Mouse (Mus musculus) Patski (cell line): Measurements from ENCODE around the gene Dis3l. TPM values are rescaled to one million over a fixed set of nuclear protein-coding genes. Genes with fewer than 3 reads are reported as not detected.
A peak's percentile ranks its signal among the peaks of the same experiment; 100 is the strongest.
"Not testable (repeated sequence)": the region's sequence is repeated elsewhere in the genome, so short reads cannot be mapped to it uniquely, and the experiment has no call there.

Experiments used
- ATAC-seq: fragments of 100-300 bp; one replicate; pipeline ENCODE4 v1.8.0; 2021
- CTCF ChIA-PET: fragments of 350-600 bp; sonication (Branson Sonifier 250); formaldehyde crosslinking; loops from one replicate; lab custom pipeline; 2022; ENCODE audit warnings: inconsistent platforms; lab: Charles Lee
- POLR2A ChIA-PET: fragments of 350-600 bp; sonication (Branson Sonifier 250); formaldehyde crosslinking; loops from one replicate; lab custom pipeline; 2022; ENCODE audit warnings: antibody characterized with exemption, inconsistent platforms; lab: Charles Lee
- DNase-seq: peaks from one replicate; pipeline ENCODE4 v3.0.0-alpha.2; 2011; ENCODE audit warnings: low read depth, low spot score
- H3K27me3 ChIP-seq: fragments of 371-371 bp; one replicate; pipeline ENCODE4 v1.5.1; 2021
- CTCF ChIP-seq: fragments of 100-300 bp; IDR thresholded peaks from one replicate; pipeline ENCODE4 v1.5.1; 2021
- in situ Hi-C: fragments of 300-500 bp; cut with MboI; formaldehyde crosslinking; loops from 3 replicates; pipeline ENCODE4 v1.11.1; 2018; ENCODE audit warnings: low pct_unique_long_range_greater_than_20kb, mixed read lengths
- polyA plus RNA-seq: library from polyadenylated mRNA; unstranded; gene quantifications from one replicate; pipeline ENCODE4 v1.2.3, GENCODE M21; 2021

Dis3l gene
- polyA plus RNA-seq, 1 experiment from 2014 or later: 21.8 TPM

DNA sequence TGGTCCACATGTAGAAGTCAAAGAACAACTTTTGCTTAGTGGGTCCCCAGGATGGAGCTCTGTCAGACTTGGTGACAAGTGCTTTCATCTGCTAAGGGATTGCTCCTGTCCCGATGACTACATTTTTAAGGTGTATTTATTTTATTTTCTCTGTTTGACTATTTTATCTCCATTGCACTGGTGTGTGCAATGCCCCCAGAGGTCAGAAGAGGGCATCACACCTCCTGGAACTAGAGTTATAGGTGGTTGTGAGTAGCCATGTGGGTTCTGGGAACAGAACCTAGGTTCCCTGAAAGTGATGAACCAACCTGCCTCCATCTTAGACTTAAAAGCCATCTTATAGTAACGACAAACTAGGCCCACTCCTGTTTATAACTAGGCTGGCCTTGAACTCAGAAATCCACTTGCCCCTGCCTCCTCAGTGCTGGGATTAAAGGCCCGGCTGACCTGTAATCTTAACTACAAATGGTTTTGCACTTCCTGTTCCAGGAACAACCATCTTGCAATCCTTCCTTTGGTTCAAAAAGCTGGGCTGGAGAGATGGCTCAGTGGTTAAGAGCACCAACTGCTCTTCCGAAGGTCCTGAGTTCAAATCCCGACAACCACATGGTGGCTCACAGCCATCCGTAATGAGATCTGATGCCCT, 62.3 kb downstream of the Dis3l start:
- ATAC-seq (no peak), DNase-seq (no peak)
- in situ Hi-C loops: no loop called here
- no peaks in the 10 kb centered on the region for H3K27me3 ChIP-seq
- POLR2A ChIA-PET: no interaction called here
- TF ChIP-seq CTCF: peak; percentile 27
- CTCF ChIA-PET: no interaction called here

DNA sequence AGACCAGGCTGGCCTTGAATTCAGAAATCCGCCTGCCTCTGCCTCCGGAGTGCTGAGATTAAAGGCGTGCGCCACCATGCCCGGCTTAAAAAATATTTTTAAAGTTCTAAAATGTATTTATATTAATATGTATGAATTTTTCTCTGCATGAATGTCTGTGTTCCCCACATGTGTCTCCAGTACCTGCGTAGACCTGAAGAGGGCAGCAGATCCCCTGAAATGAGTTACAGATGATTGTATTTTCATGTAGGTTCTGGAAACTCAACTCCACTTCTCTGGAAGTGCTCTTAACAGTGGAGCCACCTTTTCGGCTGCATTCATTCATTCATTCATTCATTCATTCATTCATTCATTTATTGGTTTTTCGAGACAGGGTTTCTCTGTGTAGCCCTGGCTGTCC, 63.4 kb downstream of the Dis3l start:
- DNase-seq (no peak), ATAC-seq (no peak)
- TF ChIP-seq CTCF: peak; percentile 62
- in situ Hi-C loops: no loop called here
- H3K27me3 ChIP-seq: no peaks in the 10 kb centered on the region
- CTCF ChIA-PET: interaction anchor here (0.6 to 1.5 kb wide), 4 partner anchors 51 to 158 kb away, joined by 3 to 4 read pairs (median 4); partner anchors contain the start of gene Snapc5
- POLR2A ChIA-PET: no interaction called here

DNA sequence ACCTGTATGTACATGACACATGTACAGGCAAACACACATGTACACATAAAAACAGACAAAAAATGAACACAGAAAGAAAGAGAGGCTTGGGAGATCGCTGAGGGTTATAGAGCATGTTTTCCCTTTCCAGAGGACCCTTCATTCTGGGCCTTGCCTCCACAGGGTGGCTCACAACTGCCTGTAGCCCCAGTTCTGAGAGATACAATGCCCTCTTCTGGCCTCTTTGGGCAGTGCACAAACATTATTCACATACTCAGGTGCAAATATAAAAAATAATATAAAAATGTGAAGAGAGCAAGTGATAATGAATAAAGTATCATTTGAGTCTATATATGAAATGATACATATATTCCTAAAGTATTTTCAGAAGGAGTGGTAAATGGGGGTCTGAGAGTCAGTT, 66.2 kb downstream of the Dis3l start:
- ATAC-seq (no peak), DNase-seq (no peak)

DNA sequence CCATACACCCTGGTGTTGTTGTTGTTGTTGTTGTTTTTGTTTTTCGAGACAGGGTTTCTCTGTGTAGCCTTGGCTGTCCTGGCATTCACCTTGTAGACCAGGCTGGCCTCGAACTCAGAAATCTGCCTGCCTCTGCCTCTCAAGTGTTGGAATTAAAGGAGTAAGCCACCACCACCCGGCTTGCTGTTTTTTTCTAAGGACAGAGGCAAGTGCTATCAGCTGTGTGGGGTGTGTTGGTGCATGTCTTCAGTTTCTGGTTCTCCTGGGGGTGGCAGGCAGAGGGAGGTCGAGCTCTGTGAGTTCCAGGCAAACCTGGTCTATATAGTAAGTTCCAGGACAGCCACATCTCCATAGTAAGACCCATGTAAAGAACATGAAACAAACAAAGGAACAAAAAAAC, 66.8 kb downstream of the Dis3l start:
- ATAC-seq (no peak), DNase-seq (no peak)
- no peaks in the 10 kb centered on the region for H3K27me3 ChIP-seq
- ChIA-PET POLR2A (interaction anchor here (1.8 kb wide), 1 partner anchor 95 kb away, joined by 5 read pairs; the partner anchor contains the start of gene Snapc5), CTCF (interaction anchor here (1.0 to 3.5 kb wide), 6 partner anchors 13 to 158 kb away, joined by 3 to 22 read pairs (median 4); partner anchors contain the start of genes Lctl and Snapc5)
- TF ChIP-seq CTCF: no peak
- in situ Hi-C loops: loop anchor here (5.0 kb wide), 1 partner anchor 152 kb away; no protein-coding TSS in a partner anchor

More for the DNA sequence above, 66.2 kb downstream of the Dis3l start:
- in situ Hi-C loops: loop anchor here (5.0 kb wide), 1 partner anchor 153 kb away; no protein-coding TSS in a partner anchor
- ChIA-PET POLR2A (interaction anchor here (1.8 kb wide), 1 partner anchor 96 kb away, joined by 5 read pairs; the partner anchor contains the start of gene Snapc5), CTCF (interaction anchor here (0.8 to 3.5 kb wide), 7 partner anchors 13 to 158 kb away, joined by 3 to 22 read pairs (median 3); partner anchors contain the start of genes Lctl and Snapc5)
- peak; percentile 78 for TF ChIP-seq CTCF
- H3K27me3 ChIP-seq: no peaks in the 10 kb centered on the region

DNA sequence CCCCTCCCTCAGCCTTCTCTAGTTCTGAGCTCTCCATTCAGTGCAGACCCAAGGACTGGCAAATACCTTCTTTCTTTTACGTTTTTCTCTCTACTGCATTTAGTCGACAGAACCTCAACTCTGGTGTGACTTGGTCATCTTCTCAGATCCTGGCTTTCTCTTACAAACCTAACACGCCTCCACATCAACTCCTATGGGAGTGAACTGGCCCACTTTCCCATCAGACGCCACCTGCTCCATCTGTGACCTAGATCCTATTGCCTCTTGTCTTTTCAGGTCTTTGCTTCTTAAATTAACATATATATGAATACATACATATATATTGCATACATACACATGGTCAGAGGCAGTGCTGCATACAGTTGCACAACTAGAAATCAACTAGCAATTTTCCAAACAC, 67.3 kb downstream of the Dis3l start:
- ChIA-PET CTCF (interaction anchor here (1.5 to 3.5 kb wide), 2 partner anchors 94 to 154 kb away, joined by 4 to 22 read pairs; partner anchors contain the start of gene Snapc5), POLR2A (interaction anchor here (0.8 to 1.8 kb wide), 2 partner anchors 95 to 505 kb away, joined by 4 to 5 read pairs; partner anchors contain the start of gene Snapc5)
- in situ Hi-C loops: loop anchor here (5.0 kb wide), 1 partner anchor 151 kb away; no protein-coding TSS in a partner anchor
- no peaks in the 10 kb centered on the region for H3K27me3 ChIP-seq
- ATAC-seq: no peak
- DNase-seq: no peak
- TF ChIP-seq CTCF: no peak

DNA sequence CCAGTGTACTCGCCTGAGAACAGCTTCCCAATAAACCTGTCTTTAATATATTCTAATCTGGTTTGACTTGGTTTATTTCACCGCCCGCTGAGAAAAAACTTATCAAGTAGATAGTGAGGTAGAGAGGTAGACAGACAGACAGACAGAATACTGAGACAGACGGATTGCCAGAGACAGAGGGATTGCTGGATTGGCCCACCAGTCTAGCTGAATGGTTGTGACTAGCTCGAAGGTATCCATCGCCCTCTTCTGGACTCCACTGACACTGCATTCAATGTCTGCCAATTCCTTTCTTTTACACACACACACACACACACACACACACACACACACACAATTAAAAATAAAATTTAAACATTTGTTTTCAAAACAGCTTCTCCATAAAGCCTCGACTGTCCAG, 68.5 kb downstream of the Dis3l start:
- in situ Hi-C loops: loop anchor here (5.0 kb wide), 1 partner anchor 150 kb away; no protein-coding TSS in a partner anchor
- TF ChIP-seq CTCF: peak; percentile 62
- ChIA-PET POLR2A (interaction anchor here (0.6 kb wide), 2 partner anchors 154 to 663 kb away, joined by 3 read pairs; no protein-coding TSS in a partner anchor), CTCF (interaction anchor here (0.7 to 3.5 kb wide), 10 partner anchors 9 to 154 kb away, joined by 3 to 22 read pairs (median 4); partner anchors contain the start of gene Snapc5)
- DNase-seq (peak; percentile 20), ATAC-seq (no peak)
- no peaks in the 10 kb centered on the region for H3K27me3 ChIP-seq

DNA sequence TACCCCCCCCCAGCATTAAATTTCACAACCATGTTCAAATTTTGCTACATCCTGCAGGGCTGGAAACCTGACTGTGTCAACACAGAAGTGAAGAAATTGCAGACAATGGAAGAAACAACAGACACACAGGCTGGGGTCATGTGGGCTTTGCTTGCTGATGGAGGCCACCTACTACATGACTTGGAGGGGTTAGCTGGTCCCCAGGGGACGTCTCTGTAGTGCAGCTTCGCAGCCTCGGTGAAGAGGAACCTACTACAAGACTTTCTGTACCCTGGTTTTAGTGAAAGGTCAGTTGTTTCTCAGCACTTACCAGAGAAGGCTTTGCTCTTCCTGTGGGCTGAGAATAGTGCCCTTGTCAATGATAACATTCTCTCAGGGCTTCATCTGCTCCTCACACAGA, 69.8 kb downstream of the Dis3l start:
- no peaks in the 10 kb centered on the region for H3K27me3 ChIP-seq
- no peak for DNase-seq
- no peak for TF ChIP-seq CTCF
- no peak for ATAC-seq
- ChIA-PET POLR2A (no interaction called here), CTCF (interaction anchor here (1.5 kb wide), 1 partner anchor 110 kb away, joined by 3 read pairs; no protein-coding TSS in a partner anchor)
- in situ Hi-C loops: loop anchor here (5.0 kb wide), 1 partner anchor 149 kb away; no protein-coding TSS in a partner anchor

DNA sequence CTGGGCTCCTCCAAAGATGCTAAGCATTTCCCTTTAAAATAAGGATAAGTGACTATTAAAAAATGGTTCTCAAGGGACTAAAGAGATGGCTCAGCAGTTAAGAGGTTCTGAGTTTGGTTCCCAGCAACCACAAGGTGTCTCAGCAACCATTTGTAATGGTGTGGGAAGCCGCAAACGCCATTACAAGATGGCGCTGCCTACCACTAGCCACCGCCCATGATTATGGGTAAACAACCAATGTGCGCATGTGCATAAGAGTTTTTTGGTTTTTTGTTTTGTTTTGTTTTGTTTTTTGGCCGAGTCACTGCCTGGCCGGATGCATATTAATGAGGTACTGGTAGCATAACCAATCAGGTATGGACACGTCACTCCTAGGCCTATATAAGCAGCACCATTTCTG, 72.3 kb downstream of the Dis3l start:
- ATAC-seq, POLR2A ChIA-PET, DNase-seq, in situ Hi-C loops, CTCF ChIA-PET, H3K27me3 ChIP-seq: not testable (repeated sequence)

DNA sequence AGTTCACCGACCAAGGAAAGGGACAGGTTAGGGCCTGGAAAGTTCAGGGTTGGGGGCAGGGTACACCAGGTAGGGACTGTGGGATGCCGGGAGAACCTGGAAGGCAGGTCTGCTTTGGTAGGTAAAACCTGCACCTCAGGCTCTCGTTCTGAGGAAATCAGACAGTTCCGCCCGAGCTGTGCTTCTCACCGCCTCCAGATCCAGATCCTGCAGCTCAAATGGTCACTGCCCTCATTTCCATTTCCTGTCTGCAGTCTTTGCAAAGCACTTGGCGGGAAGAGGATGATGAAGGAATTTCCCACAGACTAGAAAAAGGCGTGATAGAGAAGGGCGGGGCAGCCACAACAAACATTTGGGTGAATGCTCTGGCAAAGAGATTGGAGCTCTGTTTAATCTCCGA, 72.9 kb downstream of the Dis3l start:
- TF ChIP-seq CTCF: no peak
- DNase-seq (no peak), ATAC-seq (no peak)
- no peaks in the 10 kb centered on the region for H3K27me3 ChIP-seq
- CTCF ChIA-PET: no interaction called here
- in situ Hi-C loops: no loop called here
- POLR2A ChIA-PET: interaction anchor here (0.7 kb wide), 1 partner anchor 16 kb away, joined by 3 read pairs; no protein-coding TSS in a partner anchor

DNA sequence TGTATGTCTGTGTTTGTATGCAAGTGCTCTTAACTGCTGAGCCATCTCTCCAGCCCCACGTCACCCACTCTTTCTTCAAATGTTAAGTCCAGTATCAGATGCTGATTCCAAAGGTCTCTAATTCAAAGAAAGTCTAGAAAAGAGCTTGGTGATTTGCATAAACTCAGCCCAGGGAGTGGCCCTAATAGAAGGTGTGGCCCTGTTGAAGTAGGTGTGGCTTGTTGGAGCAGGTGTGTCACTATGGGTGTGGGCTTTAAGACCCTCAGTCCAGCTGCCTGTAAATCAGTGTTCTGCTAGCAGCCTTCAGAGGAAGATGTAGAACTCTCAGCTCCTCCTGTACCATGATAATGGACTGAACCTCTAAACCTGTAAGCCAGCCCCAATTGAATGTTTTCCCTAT, 73.9 kb downstream of the Dis3l start:
- ATAC-seq (no peak), DNase-seq (no peak)
- ChIA-PET POLR2A (interaction anchor here (0.6 kb wide), 1 partner anchor 107 kb away, joined by 4 read pairs; no protein-coding TSS in a partner anchor), CTCF (no interaction called here)
- in situ Hi-C loops: no loop called here
- no peak for TF ChIP-seq CTCF
- H3K27me3 ChIP-seq: no peaks in the 10 kb centered on the region
